Mouse (Mus musculus): ENCODE measurements around the gene Dgcr2. TPM values are rescaled to one million over a fixed set of nuclear protein-coding genes. Genes with fewer than 3 reads are reported as not detected.
A peak's percentile ranks its signal among the peaks of the same experiment; 100 is the strongest.

Gene Dgcr2
- total RNA-seq, 1 experiment = 78.0 TPM

DNA sequence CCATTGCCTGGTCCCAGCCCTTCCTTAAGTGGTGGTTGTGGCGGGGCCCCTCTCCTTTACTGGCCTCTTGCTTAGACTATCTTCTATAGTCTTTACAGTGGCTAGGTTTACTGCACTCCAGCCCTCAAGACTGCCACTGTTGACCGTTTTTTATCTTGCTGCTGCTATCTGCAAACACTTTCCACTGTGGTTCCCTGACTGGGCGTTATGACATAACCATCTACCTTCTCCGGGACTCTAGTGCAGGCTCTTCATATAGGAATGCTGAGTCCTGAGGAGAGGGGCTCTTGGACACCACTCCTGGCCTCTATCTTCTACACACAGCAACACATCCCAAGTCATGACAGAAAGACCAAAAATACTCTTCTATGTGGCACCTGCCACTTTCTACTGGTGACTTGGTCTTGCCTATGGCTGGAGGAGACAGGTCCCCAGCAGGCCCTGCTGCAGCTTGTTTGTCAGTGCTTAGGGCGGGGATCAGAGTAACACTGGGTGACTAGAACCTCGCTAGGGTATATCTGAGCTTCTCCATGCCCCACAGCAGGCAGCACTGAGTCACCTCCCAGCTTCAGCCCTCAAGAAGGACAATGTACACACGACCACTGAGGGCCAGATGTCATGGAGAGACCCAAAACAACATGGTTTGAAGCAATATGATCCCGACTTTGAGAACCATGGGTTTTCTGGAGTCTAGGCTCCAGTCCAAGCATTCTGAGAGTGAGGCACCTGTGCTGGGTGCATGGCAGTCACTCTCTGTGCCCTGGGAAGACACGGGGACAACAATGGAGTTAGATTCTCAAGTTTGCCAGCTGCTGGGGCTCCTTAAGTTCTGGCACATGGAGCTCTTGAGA lies 35.5 kb upstream of the Dgcr2 start:
- TF ChIP-seq HCFC1 (IDR thresholded peaks at IDR 0.05; ENCODE audit: borderline replicate concordance, insufficient read depth, low read length) (no peak), ZC3H11A (IDR thresholded peaks at IDR 0.05; ENCODE audit: borderline replicate concordance, low read depth, low read length) (no peak), MAFK (IDR thresholded peaks at IDR 0.05; ENCODE audit: insufficient read depth, low read depth, low read length) (no peak), ZNF384 (IDR thresholded peaks at IDR 0.05; ENCODE audit: low read depth, low read length) (no peak), CHD2 (IDR thresholded peaks at IDR 0.05; ENCODE audit: low read depth, low read length) (no peak)
- Histone ChIP-seq H3K9me3 (ENCODE audit: control insufficient read depth, insufficient read depth, low read depth, low read length) (no peaks in the 10 kb centered on the region), H3K4me1 (ENCODE audit: control insufficient read depth in 2 of 2, insufficient read depth in 2 of 2, low read length in 2 of 2, poor library complexity in 1 of 2) (peaks cover 4 to 19% of the 10 kb centered on the region in 2 experiments; a peak in 2 of 4 replicates), H3K36me3 (ENCODE audit: control insufficient read depth, insufficient read depth, low read length, poor library complexity, severe bottlenecking) (no peaks in the 10 kb centered on the region), H3K4me3 (ENCODE audit: insufficient read depth in 1 of 2, low read depth in 1 of 2, low read length in 2 of 2, poor library complexity in 1 of 2, severe bottlenecking in 1 of 2) (no peak overlapping the region), H3K27ac (ENCODE audit: insufficient read depth, low read depth, low read length, poor library complexity, severe bottlenecking) (no peak overlapping the region), H3K9ac (ENCODE audit: insufficient read depth, low read depth, low read length, poor library complexity, severe bottlenecking) (no peak overlapping the region)
- no peak for DNase-seq (ENCODE audit: low read depth, low spot score)
- in situ Hi-C loops (cut with MboI; ENCODE audit: low sequenced_read_pairs in 2 of 2, unreplicated experiment in 2 of 2) = no loop called here

- no peak overlapping the region for H3K9ac ChIP-seq (ENCODE audit: insufficient read depth, low read depth, low read length, poor library complexity, severe bottlenecking)
These were observed 33.6 kb upstream of the Dgcr2 start for GRCm38 (mm10) chr16:17931906-17932460.

GRCm38 (mm10) chr16:17929631-17930030 lies 31.3 kb upstream of the Dgcr2 start:
- TF ChIP-seq CHD2 (IDR thresholded peaks at IDR 0.05; ENCODE audit: low read depth, low read length) (no peak), MAFK (IDR thresholded peaks at IDR 0.05; ENCODE audit: insufficient read depth, low read depth, low read length) (no peak), HCFC1 (IDR thresholded peaks at IDR 0.05; ENCODE audit: borderline replicate concordance, insufficient read depth, low read length) (no peak), ZNF384 (IDR thresholded peaks at IDR 0.05; ENCODE audit: low read depth, low read length) (no peak), ZC3H11A (IDR thresholded peaks at IDR 0.05; ENCODE audit: borderline replicate concordance, low read depth, low read length) (no peak)
- in situ Hi-C loops (cut with MboI; ENCODE audit: low sequenced_read_pairs in 2 of 2, unreplicated experiment in 2 of 2) = no loop called here
- H3K36me3 ChIP-seq (ENCODE audit: control insufficient read depth, insufficient read depth, low read length, poor library complexity, severe bottlenecking) = peaks cover 25% of the 10 kb centered on the region
- no peak overlapping the region for H3K9ac ChIP-seq (ENCODE audit: insufficient read depth, low read depth, low read length, poor library complexity, severe bottlenecking)
- no peak for DNase-seq (ENCODE audit: low read depth, low spot score)
- H3K4me1 ChIP-seq (ENCODE audit: control insufficient read depth in 2 of 2, insufficient read depth in 2 of 2, low read length in 2 of 2, poor library complexity in 1 of 2) = peaks cover 4 to 27% of the 10 kb centered on the region in 2 experiments; a peak in 2 of 4 replicates
- peak overlapping the region; percentile 77 for H3K27ac ChIP-seq (ENCODE audit: insufficient read depth, low read depth, low read length, poor library complexity, severe bottlenecking)
- no peak overlapping the region for H3K4me3 ChIP-seq (ENCODE audit: insufficient read depth in 1 of 2, low read depth in 1 of 2, low read length in 2 of 2, poor library complexity in 1 of 2, severe bottlenecking in 1 of 2)
- H3K9me3 ChIP-seq (ENCODE audit: control insufficient read depth, insufficient read depth, low read depth, low read length) = no peaks in the 10 kb centered on the region

More at GRCm38 (mm10) chr16:17931906-17932460, 33.6 kb upstream of the Dgcr2 start:
- Histone ChIP-seq H3K27ac (ENCODE audit: insufficient read depth, low read depth, low read length, poor library complexity, severe bottlenecking) (no peak overlapping the region), H3K4me3 (ENCODE audit: insufficient read depth in 1 of 2, low read depth in 1 of 2, low read length in 2 of 2, poor library complexity in 1 of 2, severe bottlenecking in 1 of 2) (no peak overlapping the region), H3K9me3 (ENCODE audit: control insufficient read depth, insufficient read depth, low read depth, low read length) (no peaks in the 10 kb centered on the region), H3K36me3 (ENCODE audit: control insufficient read depth, insufficient read depth, low read length, poor library complexity, severe bottlenecking) (peaks cover 2% of the 10 kb centered on the region; the same call in 1 of the 2 replicates), H3K4me1 (ENCODE audit: control insufficient read depth in 2 of 2, insufficient read depth in 2 of 2, low read length in 2 of 2, poor library complexity in 1 of 2) (peaks cover 4 to 20% of the 10 kb centered on the region in 2 experiments; a peak in 2 of 4 replicates)
- in situ Hi-C loops (cut with MboI; ENCODE audit: low sequenced_read_pairs in 2 of 2, unreplicated experiment in 2 of 2) = no loop called here
- no peak for TF ChIP-seq HCFC1 (IDR thresholded peaks at IDR 0.05; ENCODE audit: borderline replicate concordance, insufficient read depth, low read length)
- no peak for TF ChIP-seq MAFK (IDR thresholded peaks at IDR 0.05; ENCODE audit: insufficient read depth, low read depth, low read length)
- TF ChIP-seq ZNF384 (IDR thresholded peaks at IDR 0.05; ENCODE audit: low read depth, low read length) = no peak
- TF ChIP-seq ZC3H11A (IDR thresholded peaks at IDR 0.05; ENCODE audit: borderline replicate concordance, low read depth, low read length) = no peak
- TF ChIP-seq CHD2 (IDR thresholded peaks at IDR 0.05; ENCODE audit: low read depth, low read length) = no peak
- DNase-seq (ENCODE audit: low read depth, low spot score) = no peak

- DNase-seq (ENCODE audit: low read depth, low spot score) = no peak
- no peak overlapping the region for H3K4me3 ChIP-seq (ENCODE audit: insufficient read depth in 1 of 2, low read depth in 1 of 2, low read length in 2 of 2, poor library complexity in 1 of 2, severe bottlenecking in 1 of 2)
- TF ChIP-seq ZNF384 (IDR thresholded peaks at IDR 0.05; ENCODE audit: low read depth, low read length) = no peak
- TF ChIP-seq CHD2 (IDR thresholded peaks at IDR 0.05; ENCODE audit: low read depth, low read length) = no peak
- TF ChIP-seq ZC3H11A (IDR thresholded peaks at IDR 0.05; ENCODE audit: borderline replicate concordance, low read depth, low read length) = no peak
- TF ChIP-seq MAFK (IDR thresholded peaks at IDR 0.05; ENCODE audit: insufficient read depth, low read depth, low read length) = no peak
- no peak for TF ChIP-seq HCFC1 (IDR thresholded peaks at IDR 0.05; ENCODE audit: borderline replicate concordance, insufficient read depth, low read length)
- peaks cover 26% of the 10 kb centered on the region for H3K36me3 ChIP-seq (ENCODE audit: control insufficient read depth, insufficient read depth, low read length, poor library complexity, severe bottlenecking)
- in situ Hi-C loops (cut with MboI; ENCODE audit: low sequenced_read_pairs in 2 of 2, unreplicated experiment in 2 of 2) = no loop called here
- H3K9ac ChIP-seq (ENCODE audit: insufficient read depth, low read depth, low read length, poor library complexity, severe bottlenecking) = peak overlapping the region; percentile 1; the same call in 1 of the 2 replicates
- peaks cover 4 to 31% of the 10 kb centered on the region in 2 experiments; a peak in 2 of 4 replicates for H3K4me1 ChIP-seq (ENCODE audit: control insufficient read depth in 2 of 2, insufficient read depth in 2 of 2, low read length in 2 of 2, poor library complexity in 1 of 2)
- H3K27ac ChIP-seq (ENCODE audit: insufficient read depth, low read depth, low read length, poor library complexity, severe bottlenecking) = peak overlapping the region; percentile 77
- H3K9me3 ChIP-seq (ENCODE audit: control insufficient read depth, insufficient read depth, low read depth, low read length) = no peaks in the 10 kb centered on the region
These were observed 30.8 kb upstream of the Dgcr2 start for GRCm38 (mm10) chr16:17929211-17929610.
